Comparison of ENCODE assay signal across 18 mouse cellular contexts in the genomic region with DNA sequence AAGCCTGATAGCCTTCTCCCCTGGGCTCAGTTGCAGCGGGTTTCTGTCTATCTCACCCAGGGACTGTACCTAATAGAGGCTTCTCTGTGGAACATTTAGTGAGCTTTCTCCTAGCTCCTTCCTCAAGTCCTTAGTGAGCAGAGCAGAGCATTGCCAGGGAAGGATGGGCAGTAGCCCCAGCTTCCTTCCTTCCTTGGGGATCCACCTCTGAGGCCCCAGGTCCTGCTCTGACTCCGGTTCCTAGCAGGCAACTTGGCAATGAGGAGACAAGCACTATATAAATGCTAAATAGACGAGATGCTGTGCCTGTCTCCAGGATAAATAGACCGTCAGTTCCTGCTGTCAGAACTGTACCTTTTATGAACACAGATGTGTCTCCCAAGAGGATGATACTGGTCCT.
DNase-seq lines count a peak whose midpoint lies in the region; ATAC-seq and TF ChIP-seq lines count a peak whose summit lies in the region.
"Had no signal": no experiment of that assay in that cellular context is flagged by ENCODE, and none has a peak within 500 bp of the region (broad histone marks: within the 10 kb centered on the region; RNA-seq: fewer than 3 reads in every experiment).

No protein-coding gene starts in this region.

- 47% methylated on average over 4 of the region's 4 CpGs for WGBS in heart, adult 2 months
- 56% methylated on average over 4 of the region's 4 CpGs for WGBS in heart, embryonic 11.5 days (ENCODE audit: insufficient replicate concordance)
- WGBS in midbrain, embryonic 11.5 days, result 64% methylated on average over 4 of the region's 4 CpGs
- whole genome bisulfite sequencing in midbrain, embryonic 16.5 days, result 49% methylated on average over 4 of the region's 4 CpGs

- no peaks in the 10 kb centered on the region for H3K79me2 ChIP-seq in heart, adult 2 months (replicated peaks; ENCODE audit: control insufficient read depth, insufficient read depth, low read length)

- no peaks in the 10 kb centered on the region for H3K27me3 ChIP-seq in heart, adult 2 months (ENCODE audit: control insufficient read depth, insufficient read depth, low read length)
- H3K27me3 ChIP-seq in heart, embryonic 11.5 days (ENCODE audit: control insufficient read depth, insufficient read depth, low read length), result no peaks in the 10 kb centered on the region
- no peaks in the 10 kb centered on the region for H3K27me3 ChIP-seq in midbrain, embryonic 11.5 days (ENCODE audit: control insufficient read depth, insufficient read depth, low read length)
- H3K27me3 ChIP-seq in midbrain, embryonic 16.5 days (ENCODE audit: control insufficient read depth, insufficient read depth, low read depth, low read length), result no peaks in the 10 kb centered on the region
- H3K27me3 ChIP-seq: hindbrain, embryonic 15.5 days; intestine, embryonic 15.5 days; neural tube, embryonic 15.5 days had no signal

- DNase-seq in heart, adult 2 months, result peak in 1 of 2 experiments; percentile 33
- peak; percentile 60 for DNase-seq in midbrain, embryonic 11.5 days (ENCODE audit: low spot score, missing footprints)
- peak; percentile 32 to 56 for DNase-seq in kidney, postnatal 36 days
- DNase-seq in layer of hippocampus, adult 9-10 months (ENCODE audit: low spot score), result no peak
- DNase-seq in thymus, postnatal 10 days (ENCODE audit: low spot score in 2 of 2), result no peak
- DNase-seq: cerebellum, adult 2 months; cerebellum, postnatal 36 days; forebrain, postnatal 0 days; heart, postnatal 36 days; layer of hippocampus, postnatal 36 days; right cerebral cortex, postnatal 14 days had no signal

- H3K4me3 ChIP-seq in heart, adult 2 months, result no peak overlapping the region
- no peak overlapping the region for H3K4me3 ChIP-seq in heart, embryonic 11.5 days (ENCODE audit: low read depth, low read length)
- no peak overlapping the region for H3K4me3 ChIP-seq in midbrain, embryonic 11.5 days (ENCODE audit: low read depth, low read length)
- no peak overlapping the region for H3K4me3 ChIP-seq in midbrain, embryonic 16.5 days (ENCODE audit: low read depth, low read length)
- H3K4me3 ChIP-seq: forebrain, embryonic 10.5 days; hindbrain, embryonic 15.5 days; intestine, embryonic 15.5 days; neural tube, embryonic 15.5 days had no signal

- ATAC-seq in heart, embryonic 11.5 days (replicated peaks; ENCODE audit: insufficient number of reproducible peaks, low FRiP score, low TSS enrichment), result no peak
- ATAC-seq in midbrain, embryonic 11.5 days (ENCODE audit: low FRiP score), result no peak
- no peak for ATAC-seq in midbrain, embryonic 16.5 days
- ATAC-seq: forebrain, postnatal 0 days; intestine, embryonic 15.5 days had no signal

- no peak for TF ChIP-seq POLR2A in heart, adult 2 months (IDR thresholded peaks at IDR 0.05; ENCODE audit: insufficient read depth, low read depth, low read length)

- TF ChIP-seq EP300 in heart, adult 2 months (IDR thresholded peaks at IDR 0.05; ENCODE audit: insufficient read depth, low read depth, low read length), result no peak

- peak overlapping the region; percentile 20; the same call in 1 of the 2 replicates for H3K27ac ChIP-seq in heart, adult 2 months
- no peak overlapping the region for H3K27ac ChIP-seq in heart, embryonic 11.5 days (ENCODE audit: low read depth, low read length)
- no peak overlapping the region for H3K27ac ChIP-seq in midbrain, embryonic 11.5 days (ENCODE audit: low read depth, low read length)
- no peak overlapping the region for H3K27ac ChIP-seq in midbrain, embryonic 16.5 days (ENCODE audit: low read length)
- H3K27ac ChIP-seq: forebrain, embryonic 10.5 days; hindbrain, embryonic 15.5 days; intestine, embryonic 15.5 days; liver, embryonic 14.5 days; neural tube, embryonic 15.5 days had no signal

- H3K4me1 ChIP-seq in heart, adult 2 months (ENCODE audit: control insufficient read depth, insufficient read depth, low read length), result 0 out of 2 replicates have a peak, but pooled peaks cover 2% of the 10 kb centered on the region
- H3K4me1 ChIP-seq in heart, embryonic 11.5 days (ENCODE audit: control insufficient read depth, insufficient read depth, low read length), result no peaks in the 10 kb centered on the region
- no peaks in the 10 kb centered on the region for H3K4me1 ChIP-seq in midbrain, embryonic 11.5 days (ENCODE audit: control insufficient read depth, insufficient read depth, low read length)
- H3K4me1 ChIP-seq in midbrain, embryonic 16.5 days (ENCODE audit: control insufficient read depth, insufficient read depth, low read length), result no peaks in the 10 kb centered on the region

- H3K36me3 ChIP-seq in heart, adult 2 months (ENCODE audit: control insufficient read depth, insufficient read depth, low read length), result no peaks in the 10 kb centered on the region
- H3K36me3 ChIP-seq in heart, embryonic 11.5 days (ENCODE audit: control insufficient read depth, insufficient read depth, low read length), result no peaks in the 10 kb centered on the region
- H3K36me3 ChIP-seq in midbrain, embryonic 11.5 days (ENCODE audit: control insufficient read depth, insufficient read depth, low read length), result no peaks in the 10 kb centered on the region
- H3K36me3 ChIP-seq in midbrain, embryonic 16.5 days (ENCODE audit: control insufficient read depth, insufficient read depth, low read length), result no peaks in the 10 kb centered on the region
- H3K36me3 ChIP-seq: forebrain, embryonic 10.5 days; hindbrain, embryonic 15.5 days; intestine, embryonic 15.5 days; neural tube, embryonic 15.5 days had no signal

- H3K4me2 ChIP-seq in heart, embryonic 11.5 days, result no peak overlapping the region
- H3K4me2 ChIP-seq in midbrain, embryonic 11.5 days, result no peak overlapping the region
- no peak overlapping the region for H3K4me2 ChIP-seq in midbrain, embryonic 16.5 days (ENCODE audit: low read length)
- H3K4me2 ChIP-seq: hindbrain, embryonic 15.5 days; intestine, embryonic 15.5 days; neural tube, embryonic 15.5 days had no signal

- no peak overlapping the region for H3K9ac ChIP-seq in heart, adult 2 months (ENCODE audit: low read depth, low read length)
- H3K9ac ChIP-seq in heart, embryonic 11.5 days (ENCODE audit: low read depth, low read length), result no peak overlapping the region
- H3K9ac ChIP-seq in midbrain, embryonic 11.5 days (ENCODE audit: low read length), result no peak overlapping the region
- H3K9ac ChIP-seq in midbrain, embryonic 16.5 days (ENCODE audit: low read depth, low read length), result no peak overlapping the region
- H3K9ac ChIP-seq: forebrain, postnatal 0 days; hindbrain, embryonic 15.5 days; intestine, embryonic 15.5 days; liver, embryonic 14.5 days; neural tube, embryonic 15.5 days had no signal

- TF ChIP-seq CTCF in heart, adult 2 months (IDR thresholded peaks at IDR 0.05), result no peak

- intact Hi-C loops in heart, adult 2 months (cut with DNase I), result loop anchor here (5.0 kb wide), 1 partner anchor 525 kb away; no protein-coding TSS in a partner anchor

- 0 out of 2 replicates have a peak, but pooled peaks cover 2% of the 10 kb centered on the region for H3K9me3 ChIP-seq in heart, embryonic 11.5 days (replicated peaks; ENCODE audit: control insufficient read depth, low read length)
- no peaks in the 10 kb centered on the region for H3K9me3 ChIP-seq in midbrain, embryonic 11.5 days (ENCODE audit: control insufficient read depth, low read length)
- no peaks in the 10 kb centered on the region for H3K9me3 ChIP-seq in midbrain, embryonic 16.5 days (replicated peaks; ENCODE audit: control insufficient read depth, low read length, poor library complexity, severe bottlenecking)
- H3K9me3 ChIP-seq: forebrain, embryonic 10.5 days; hindbrain, embryonic 15.5 days; intestine, embryonic 15.5 days; neural tube, embryonic 15.5 days had no signal

Comparison
In these comparisons a context has a peak if more than half of its experiments do, and no peak if none do; other contexts are left out.
1. DNase-seq: peak in midbrain, embryonic 11.5 days (single experiment) and kidney, postnatal 36 days (2 of 2); none in layer of hippocampus, adult 9-10 months (single experiment) and thymus, postnatal 10 days (0 of 2).